Mouse (Mus musculus) embryo, embryonic 10 days (tissue): Measurements from ENCODE around the gene Krt1.

Experiments used
- DNase-seq: peaks from one replicate; pipeline ENCODE4 v3.0.0-alpha.2; 2015; ENCODE audit warnings: low spot score

Gene Krt1

DNA sequence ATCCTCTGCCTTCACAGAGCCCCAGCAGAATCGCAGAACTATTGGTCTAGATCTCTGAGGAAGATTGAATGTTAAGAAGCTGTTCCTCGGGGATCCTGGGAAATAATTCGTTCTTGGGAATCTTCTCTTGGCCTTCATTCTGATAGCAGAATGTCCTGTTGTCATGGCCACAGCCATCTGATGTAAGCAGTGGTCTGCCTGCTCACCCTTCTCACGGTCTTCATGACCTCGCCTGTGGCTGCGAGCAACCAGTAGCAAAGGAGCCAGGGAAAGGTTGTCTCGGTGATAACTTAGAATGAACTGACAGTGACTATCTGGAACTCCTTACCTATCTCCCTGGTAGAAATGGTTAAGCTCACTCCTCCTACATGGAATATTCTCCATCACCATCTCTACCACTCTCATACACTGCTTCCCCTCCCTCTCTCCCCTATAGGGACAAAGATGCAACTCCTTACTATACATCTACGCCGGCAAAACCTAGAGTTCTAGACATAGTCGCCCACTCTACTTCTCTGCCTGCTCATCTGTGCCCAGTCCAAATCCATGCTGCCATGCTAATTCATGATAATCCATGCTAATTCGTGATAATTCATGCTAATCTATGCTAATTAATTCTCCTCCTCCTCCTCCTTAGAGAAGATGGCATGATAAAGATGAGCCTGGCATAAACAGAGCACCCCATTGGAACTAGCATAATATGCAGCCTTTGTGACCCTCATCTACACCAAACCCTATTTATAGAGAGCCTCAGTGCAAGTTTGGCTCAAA lies 47.4 kb downstream of the Krt1 start:
- DNase-seq = no peak

DNA sequence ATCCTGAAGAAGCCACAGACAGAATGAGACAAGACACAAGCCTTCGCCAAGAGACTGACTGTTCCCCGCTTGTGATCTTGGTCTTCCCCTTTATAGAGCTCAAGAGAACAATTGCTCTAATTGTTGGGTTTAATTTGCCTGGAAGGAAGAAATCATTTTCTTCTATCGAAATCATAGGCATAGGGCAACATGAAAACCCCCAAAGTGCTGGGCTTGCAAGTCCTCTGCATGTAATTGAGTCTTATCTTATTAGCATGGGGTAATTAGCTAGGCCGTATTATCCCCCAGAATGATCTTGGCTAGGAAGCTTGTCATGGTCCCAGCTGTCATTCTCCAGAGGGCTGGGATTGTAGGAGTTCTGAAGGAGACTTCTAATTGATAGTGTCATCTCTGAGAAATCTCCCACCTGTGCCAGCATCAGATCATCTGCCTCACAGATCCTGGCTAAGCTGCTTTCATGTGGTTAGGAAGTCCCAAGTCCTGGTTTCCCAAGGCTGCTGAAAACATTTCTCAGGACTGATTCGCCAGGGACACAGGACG lies 48.2 kb downstream of the Krt1 start, which contains the start of gene Krt73:
Gene Krt73 (minus strand): TSS at position 51 of the 540 bp plus-strand sequence.
- DNase-seq = no peak
